Mouse (Mus musculus) heart, adult 2 months (tissue): ENCODE results near the gene Snx15. TPM values are rescaled to one million over a fixed set of nuclear protein-coding genes. Genes with fewer than 3 reads are reported as not detected.

Experiments
- DNase-seq, 2 experiments: peaks; one replicate each; pipeline ENCODE4 v3.0.0; 2021
- H3K27ac ChIP-seq: fragments of 200-600 bp; 2 replicates; pipeline ENCODE4 v1.8.1; 2022
- H3K27me3 ChIP-seq: fragments of 200-500 bp; 2 replicates; pipeline ENCODE4 v1.6.1; 2012; ENCODE audit warnings: mild to moderate bottlenecking, low read length, inconsistent platforms, mixed read lengths; ENCODE audit not compliant: control insufficient read depth, insufficient read depth
- H3K36me3 ChIP-seq: fragments of 200-500 bp; 2 replicates; pipeline ENCODE4 v1.6.1; 2012; ENCODE audit warnings: low read length, inconsistent platforms; ENCODE audit not compliant: control insufficient read depth, insufficient read depth
- H3K4me1 ChIP-seq: fragments of 200-500 bp; 2 replicates; pipeline ENCODE4 v1.6.1; 2011; ENCODE audit warnings: low read length; ENCODE audit not compliant: control insufficient read depth, insufficient read depth
- H3K4me3 ChIP-seq: fragments of 200-600 bp; 2 replicates; pipeline ENCODE4 v1.8.1; 2022
- H3K79me2 ChIP-seq: fragments of 200-500 bp; replicated peaks from 2 replicates; pipeline ENCODE4 v1.6.1; 2012; ENCODE audit warnings: mild to moderate bottlenecking, inconsistent platforms, low read length, moderate library complexity, mixed read lengths; ENCODE audit not compliant: control insufficient read depth, insufficient read depth
- H3K9ac ChIP-seq: fragments of 200-500 bp; 2 replicates; pipeline ENCODE4 v1.6.1; 2012; ENCODE audit warnings: low read depth, mild to moderate bottlenecking, control low read depth, inconsistent platforms, low read length, mixed read lengths
- CTCF ChIP-seq: fragments of 200-600 bp; IDR thresholded peaks from 2 replicates; pipeline ENCODE4 v1.8.1; 2022; ENCODE audit warnings: antibody characterized with exemption, mild to moderate bottlenecking, moderate library complexity
- EP300 ChIP-seq: fragments of 200-500 bp; IDR thresholded peaks from 2 replicates; pipeline ENCODE4 v1.6.1; 2011; ENCODE audit warnings: low read depth, low read length, control low read depth; ENCODE audit not compliant: insufficient read depth
- POLR2A ChIP-seq: fragments of 200-500 bp; IDR thresholded peaks from 2 replicates; pipeline ENCODE4 v1.6.1; 2011; ENCODE audit warnings: mild to moderate bottlenecking, low read depth, low read length, control low read depth; ENCODE audit not compliant: insufficient read depth
- WGBS: fragments of 180-500 bp; shearing (Covaris S2); methylation state at CpG from one replicate; pipeline ENCODE4 v1.1.7; 2018; 5-methylcytosine and 5-hydroxymethylcytosine counted together
- intact Hi-C: fragments of 180-260 bp; cut with DNase I; formaldehyde crosslinking; loops from one replicate; pipeline ENCODE4 v1.15.1; 2025
- polyA plus RNA-seq: library from polyadenylated mRNA; depleted of rRNA; stranded (reverse); fragments of >200 nt; gene quantifications from 2 replicates; pipeline ENCODE4 v1.2.3, GENCODE M21; 2012; rRNA removed
- total RNA-seq, 2 experiments: library from RNA; stranded (reverse); gene quantifications; 2 replicates each; pipeline ENCODE4 v1.2.3; 2021

The Snx15 gene
- total and polyA plus RNA-seq, 3 experiments = 14.1 to 22.0 (median 16.6) TPM

- no peak for DNase-seq
- Histone ChIP-seq H3K27me3 (no peaks in the 10 kb centered on the region), H3K27ac (no peak overlapping the region), H3K9ac (no peak overlapping the region), H3K79me2 (0 out of 2 replicates have a peak, but pooled peaks cover 1% of the 10 kb centered on the region), H3K4me1 (peaks cover 4% of the 10 kb centered on the region), H3K36me3 (no peaks in the 10 kb centered on the region), H3K4me3 (no peak overlapping the region)
- WGBS = 92% methylated on average over 5 of the region's 5 CpGs
- intact Hi-C loops = no loop called here
- TF ChIP-seq EP300 (no peak), CTCF (no peak), POLR2A (no peak)
Observed at GRCm38 (mm10) chr19:6073889-6074288, 54.2 kb downstream of the Snx15 start.

DNA sequence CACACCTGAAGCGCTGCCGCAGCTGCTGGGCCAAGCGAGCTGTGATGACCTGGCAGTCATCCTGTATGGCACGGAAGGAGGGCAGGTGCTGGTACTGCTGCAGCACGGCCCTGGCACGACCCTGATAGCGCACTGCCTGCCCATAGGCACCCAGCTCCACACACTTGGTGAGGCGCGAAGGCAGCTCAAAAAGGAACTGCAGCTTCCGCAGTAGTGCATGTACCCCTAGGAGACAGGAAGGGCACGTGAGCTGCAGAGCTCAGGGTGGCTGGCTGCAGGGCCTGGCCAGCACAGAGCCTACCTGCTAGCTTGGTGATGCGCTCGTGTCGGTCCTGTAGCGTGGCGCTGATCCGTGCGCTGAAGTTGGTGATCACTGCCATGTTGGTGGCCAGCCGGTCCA is 56.8 kb downstream of the Snx15 start:
- Histone ChIP-seq H3K9ac (no peak overlapping the region), H3K4me3 (no peak overlapping the region), H3K36me3 (no peaks in the 10 kb centered on the region), H3K27me3 (no peaks in the 10 kb centered on the region), H3K79me2 (0 out of 2 replicates have a peak, but pooled peaks cover 1% of the 10 kb centered on the region), H3K27ac (no peak overlapping the region), H3K4me1 (peaks cover 1% of the 10 kb centered on the region)
- no peak for TF ChIP-seq CTCF
- TF ChIP-seq POLR2A = no peak
- no peak for TF ChIP-seq EP300
- intact Hi-C loops = no loop called here
- WGBS = 91% methylated on average over 19 of the region's 19 CpGs
- DNase-seq = no peak

DNA sequence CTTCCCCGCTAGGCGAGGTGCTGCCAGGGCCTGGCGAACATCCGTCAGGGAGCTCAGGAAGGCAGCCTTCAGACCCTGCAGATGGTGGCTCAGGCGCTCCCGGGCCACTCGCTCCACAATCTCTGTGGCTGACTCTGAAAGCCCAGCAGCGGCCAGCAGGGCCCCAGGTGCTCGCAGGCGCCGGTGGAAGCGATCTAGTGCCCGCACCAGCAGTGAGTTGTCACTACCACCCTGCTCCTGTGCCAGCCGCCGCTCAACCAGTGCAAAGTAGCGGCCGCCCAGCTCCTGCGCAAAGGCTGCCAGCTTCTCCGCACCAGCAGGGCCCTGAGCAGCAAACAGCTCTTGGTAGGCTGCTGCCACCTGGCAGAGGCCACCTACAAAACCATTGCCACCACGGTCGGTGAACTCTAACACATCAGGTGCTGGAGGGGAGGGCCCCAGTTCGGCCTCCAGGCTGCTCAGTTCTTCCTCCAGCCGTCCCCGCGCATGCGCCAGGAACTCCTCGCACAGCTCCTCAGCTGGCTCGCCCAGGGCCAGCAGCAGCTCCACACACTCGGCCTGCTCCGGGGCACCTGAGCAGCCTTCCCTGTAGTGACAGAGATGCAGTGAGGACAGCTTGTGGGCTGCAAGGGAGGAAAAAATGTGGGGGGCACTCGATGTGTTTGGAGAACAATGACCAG is 57.4 kb downstream of the Snx15 start:
- WGBS = 91% methylated on average over 31 of the region's 31 CpGs
- Histone ChIP-seq H3K4me3 (no peak overlapping the region), H3K27me3 (no peaks in the 10 kb centered on the region), H3K27ac (no peak overlapping the region), H3K79me2 (0 out of 2 replicates have a peak, but pooled peaks cover 1% of the 10 kb centered on the region), H3K4me1 (no peaks in the 10 kb centered on the region), H3K36me3 (no peaks in the 10 kb centered on the region), H3K9ac (no peak overlapping the region)
- no peak for DNase-seq
- intact Hi-C loops = no loop called here
- TF ChIP-seq POLR2A (no peak), EP300 (no peak), CTCF (no peak)

GRCm38 (mm10) chr19:6069851-6070250 is 58.3 kb downstream of the Snx15 start:
- no peaks in the 10 kb centered on the region for H3K27me3 ChIP-seq
- no peak overlapping the region for H3K9ac ChIP-seq
- H3K4me3 ChIP-seq = no peak overlapping the region
- no peaks in the 10 kb centered on the region for H3K36me3 ChIP-seq
- WGBS = 86% methylated on average over 10 of the region's 10 CpGs
- no peaks in the 10 kb centered on the region for H3K4me1 ChIP-seq
- DNase-seq = no peak
- no peak for TF ChIP-seq CTCF
- no peak for TF ChIP-seq POLR2A
- no peak for TF ChIP-seq EP300
- intact Hi-C loops = no loop called here
- no peak overlapping the region for H3K27ac ChIP-seq
- 0 out of 2 replicates have a peak, but pooled peaks cover 1% of the 10 kb centered on the region for H3K79me2 ChIP-seq

Other genes starting within 250 kb of the Snx15 start
- gene Tigd3, start 234.2 kb downstream of the Snx15 start, total RNA-seq = under 1 TPM; 0.14 to 0.47 TPM
- 0.25 and 0.67 TPM in 2 replicates for gene Tigd3, start 234.2 kb downstream of the Snx15 start, polyA plus RNA-seq
- 10 to 100 TPM; 82.3 to 83.5 TPM for gene Dpf2, start 215.3 kb downstream of the Snx15 start, total RNA-seq
- gene Dpf2, start 215.3 kb downstream of the Snx15 start, polyA plus RNA-seq = 71.8 and 104 TPM in 2 replicates
- 1 to 10 TPM; 8.0 to 8.4 TPM for gene Cdc42ep2, start 203.5 kb downstream of the Snx15 start, total RNA-seq
- gene Cdc42ep2, start 203.5 kb downstream of the Snx15 start, polyA plus RNA-seq = 11.7 and 19.0 TPM in 2 replicates
- 10 to 100 TPM in 1 of 2 experiments, 1 to 10 TPM in 1; 8.6 to 10.9 TPM for gene Pola2, start 164.1 kb downstream of the Snx15 start, total RNA-seq
- 27.9 and 38.7 TPM in 2 replicates for gene Pola2, start 164.1 kb downstream of the Snx15 start, polyA plus RNA-seq
- gene Slc22a20, start 142.2 kb downstream of the Snx15 start, total RNA-seq = not detected
- gene Slc22a20, start 142.2 kb downstream of the Snx15 start, polyA plus RNA-seq = not detected in 2 replicates
- gene Capn1, start 112.4 kb downstream of the Snx15 start, total RNA-seq = 10 to 100 TPM; 26.4 to 26.8 TPM
- gene Capn1, start 112.4 kb downstream of the Snx15 start, polyA plus RNA-seq = 21.5 and 26.2 TPM in 2 replicates
- gene Syvn1, start 81.7 kb downstream of the Snx15 start, total RNA-seq = 10 to 100 TPM; 21.3 to 24.2 TPM
- gene Syvn1, start 81.7 kb downstream of the Snx15 start, polyA plus RNA-seq = 17.1 and 23.1 TPM in 2 replicates
- 10 to 100 TPM; 37.1 to 39.0 TPM for gene Mrpl49, start 70.5 kb downstream of the Snx15 start, total RNA-seq
- 23.5 and 33.0 TPM in 2 replicates for gene Mrpl49, start 70.5 kb downstream of the Snx15 start, polyA plus RNA-seq
- 100 to 1,000 TPM; 550 to 636 TPM for gene Fau, start 70.5 kb downstream of the Snx15 start, total RNA-seq
- gene Fau, start 70.5 kb downstream of the Snx15 start, polyA plus RNA-seq = 265 and 386 TPM in 2 replicates
- 10 to 100 TPM in 1 of 2 experiments, 1 to 10 TPM in 1; 9.9 to 13.4 TPM for gene Znhit2, start 67.1 kb downstream of the Snx15 start, total RNA-seq
- 12.3 and 14.4 TPM in 2 replicates for gene Znhit2, start 67.1 kb downstream of the Snx15 start, polyA plus RNA-seq
- gene Tm7sf2, start 59.9 kb downstream of the Snx15 start, total RNA-seq = 1 to 10 TPM; 2.7 to 3.7 TPM
- 9.3 and 11.9 TPM in 2 replicates for gene Tm7sf2, start 59.9 kb downstream of the Snx15 start, polyA plus RNA-seq
- gene Vps51, start 51.1 kb downstream of the Snx15 start, total RNA-seq = 10 to 100 TPM; 19.1 to 22.0 TPM
- gene Vps51, start 51.1 kb downstream of the Snx15 start, polyA plus RNA-seq = 35.1 and 39.0 TPM in 2 replicates
- gene Tmem262, start 48.3 kb downstream of the Snx15 start, total RNA-seq = not detected
- gene Tmem262, start 48.3 kb downstream of the Snx15 start, polyA plus RNA-seq = not detected in 2 replicates
- not detected for gene Gm28374, start 46.0 kb downstream of the Snx15 start, total RNA-seq
- not detected in 2 replicates for gene Gm28374, start 46.0 kb downstream of the Snx15 start, polyA plus RNA-seq
- gene Zfpl1, start 43.3 kb downstream of the Snx15 start, total RNA-seq = 10 to 100 TPM; 13.8 to 15.6 TPM
- gene Zfpl1, start 43.3 kb downstream of the Snx15 start, polyA plus RNA-seq = 47.5 and 50.7 TPM in 2 replicates
- not detected for gene Cdca5, start 43.3 kb downstream of the Snx15 start, total RNA-seq
- gene Cdca5, start 43.3 kb downstream of the Snx15 start, polyA plus RNA-seq = 0.09 and 0.27 TPM in 2 replicates
- not detected for gene AC131692.1, start 33.9 kb downstream of the Snx15 start, total RNA-seq
- gene AC131692.1, start 33.9 kb downstream of the Snx15 start, polyA plus RNA-seq = not detected in 2 replicates
- gene Naaladl1, start 22.5 kb downstream of the Snx15 start, total RNA-seq = not detected
- not detected in 2 replicates for gene Naaladl1, start 22.5 kb downstream of the Snx15 start, polyA plus RNA-seq
- gene Sac3d1, start 9.7 kb downstream of the Snx15 start, total RNA-seq = 10 to 100 TPM in 1 of 2 experiments, 1 to 10 TPM in 1; 8.7 to 10.3 TPM
- gene Sac3d1, start 9.7 kb downstream of the Snx15 start, polyA plus RNA-seq = 13.1 and 15.4 TPM in 2 replicates
- gene Batf2, start 12.7 kb upstream of the Snx15 start, total RNA-seq = 1 to 10 TPM in 1 of 2 experiments, under 1 TPM in 1; 0.98 to 1.6 TPM
- gene Batf2, start 12.7 kb upstream of the Snx15 start, polyA plus RNA-seq = 2.3 and 3.2 TPM in 2 replicates
- 10 to 100 TPM; 62.1 to 72.9 TPM for gene Arl2, start 13.2 kb upstream of the Snx15 start, total RNA-seq
- gene Arl2, start 13.2 kb upstream of the Snx15 start, polyA plus RNA-seq = 153 and 155 TPM in 2 replicates
- gene Majin, start 56.1 kb upstream of the Snx15 start, total RNA-seq = not detected
- gene Majin, start 56.1 kb upstream of the Snx15 start, polyA plus RNA-seq = 0.20 and 0.23 TPM in 2 replicates
- gene Gpha2, start 98.1 kb upstream of the Snx15 start, total RNA-seq = not detected
- 0.27 TPM in 1 of 2 replicates, not detected in the other for gene Gpha2, start 98.1 kb upstream of the Snx15 start, polyA plus RNA-seq
- gene Ppp2r5b, start 107.6 kb upstream of the Snx15 start, total RNA-seq = 10 to 100 TPM; 34.8 to 35.1 TPM
- 36.8 and 40.6 TPM in 2 replicates for gene Ppp2r5b, start 107.6 kb upstream of the Snx15 start, polyA plus RNA-seq
- 10 to 100 TPM; 20.5 to 24.5 TPM for gene Atg2a, start 113.4 kb upstream of the Snx15 start, total RNA-seq
- gene Atg2a, start 113.4 kb upstream of the Snx15 start, polyA plus RNA-seq = 26.3 and 26.7 TPM in 2 replicates
- 100 to 1,000 TPM in 1 of 2 experiments, 10 to 100 TPM in 1; 98.0 to 120 TPM for gene Ehd1, start 148.4 kb upstream of the Snx15 start, total RNA-seq
- gene Ehd1, start 148.4 kb upstream of the Snx15 start, polyA plus RNA-seq = 111 and 142 TPM in 2 replicates
- gene Cdc42bpg, start 178.2 kb upstream of the Snx15 start, total RNA-seq = 10 to 100 TPM; 11.7 to 13.9 TPM
- 7.0 and 7.7 TPM in 2 replicates for gene Cdc42bpg, start 178.2 kb upstream of the Snx15 start, polyA plus RNA-seq
- 10 to 100 TPM; 13.9 to 14.0 TPM for gene Men1, start 206.7 kb upstream of the Snx15 start, total RNA-seq
- gene Men1, start 206.7 kb upstream of the Snx15 start, polyA plus RNA-seq = 19.4 and 19.6 TPM in 2 replicates
- 10 to 100 TPM; 36.1 to 38.4 TPM for gene Map4k2, start 212.8 kb upstream of the Snx15 start, total RNA-seq
- 88.9 and 107 TPM in 2 replicates for gene Map4k2, start 212.8 kb upstream of the Snx15 start, polyA plus RNA-seq
- gene Sf1, start 235.4 kb upstream of the Snx15 start, total RNA-seq = 100 to 1,000 TPM in 1 of 2 experiments, 10 to 100 TPM in 1; 93.0 to 103 TPM
- 51.7 and 58.5 TPM in 2 replicates for gene Sf1, start 235.4 kb upstream of the Snx15 start, polyA plus RNA-seq